Mouse (Mus musculus) forebrain, embryonic 16.5 days (tissue): ENCODE results near the gene Paqr4. TPM values are rescaled to one million over a fixed set of nuclear protein-coding genes. Genes with fewer than 3 reads are reported as not detected.
A peak's percentile ranks its signal among the peaks of the same experiment; 100 is the strongest.

Experiments used
- ATAC-seq: fragments of 200-750 bp; cut with Nextera tagmentation; 2 replicates; pipeline ENCODE4 v1.8.0; 2017; ENCODE audit warnings: mild to moderate bottlenecking, moderate library complexity
- H3K27ac ChIP-seq: fragments of 300-500 bp; sonication (generic); 2 replicates; pipeline ENCODE4 v1.5.1; 2014; ENCODE audit warnings: low read length, control low read depth
- H3K27me3 ChIP-seq: fragments of 300-500 bp; sonication (generic); replicated peaks from 2 replicates; pipeline ENCODE4 v1.6.1; 2014; ENCODE audit warnings: low read length; ENCODE audit not compliant: control insufficient read depth, insufficient read depth
- H3K36me3 ChIP-seq: fragments of 300-500 bp; sonication (generic); 2 replicates; pipeline ENCODE4 v1.6.1; 2014; ENCODE audit not compliant: control insufficient read depth, insufficient read depth
- H3K4me1 ChIP-seq: fragments of 300-500 bp; sonication (generic); replicated peaks from 2 replicates; pipeline ENCODE4 v1.6.1; 2014; ENCODE audit warnings: low read length; ENCODE audit not compliant: control insufficient read depth, insufficient read depth
- H3K4me2 ChIP-seq: fragments of 300-500 bp; sonication (generic); 2 replicates; pipeline ENCODE4 v1.6.1; 2014; ENCODE audit warnings: mild to moderate bottlenecking, low read length, control low read depth
- H3K4me3 ChIP-seq: fragments of 300-500 bp; sonication (generic); replicated peaks from 2 replicates; pipeline ENCODE4 v1.5.1; 2014; ENCODE audit warnings: mild to moderate bottlenecking, low read length, control low read depth
- H3K9ac ChIP-seq: fragments of 300-500 bp; sonication (generic); replicated peaks from 2 replicates; pipeline ENCODE4 v1.6.1; 2014; ENCODE audit warnings: low read depth, low read length, control low read depth
- H3K9me3 ChIP-seq: fragments of 300-500 bp; sonication (generic); 2 replicates; pipeline ENCODE4 v1.6.1; 2016; ENCODE audit warnings: low read length; ENCODE audit not compliant: control insufficient read depth
- whole genome bisulfite sequencing: fragments of 180-500 bp; shearing (Covaris S2); extraction: QIAGEN DNeasy Blood & Tissue Kit; methylation state at CpG from one replicate; pipeline ENCODE4 v1.1.7; 2014; 5-methylcytosine and 5-hydroxymethylcytosine counted together
- polyA plus RNA-seq: library from polyadenylated mRNA; unstranded; fragments of >200 nt; fragmentation: Nextera tagmentation; extraction: Ambion mirVana; gene quantifications from 2 replicates; pipeline ENCODE4 v1.2.1, GENCODE M21; 2015

Gene Paqr4
- polyA plus RNA-seq, 1 experiment from 2014 or later, result 45.6 TPM

- Histone ChIP-seq H3K9ac (peak within 1 kb of the TSS; percentile 61), H3K27me3 (peaks cover 55% of the 10 kb centered on the region), H3K27ac (no peak within 1 kb of the TSS), H3K9me3 (no peaks in the 10 kb centered on the region), H3K4me1 (peaks cover 23% of the 10 kb centered on the region), H3K4me3 (peak within 1 kb of the TSS; percentile 46), H3K36me3 (no peaks in the 10 kb centered on the region), H3K4me2 (peak within 1 kb of the TSS; percentile 68)
- ATAC-seq, result no peak
- under 1% methylated on average over 38 of the region's 45 CpGs for WGBS
These were observed 4.9 kb upstream of the Paqr4 start, which contains the start of gene Kremen2 for GRCm38 (mm10) chr17:23745301-23746251. Kremen2 (minus strand) TSS chr17:23745833.

DNA sequence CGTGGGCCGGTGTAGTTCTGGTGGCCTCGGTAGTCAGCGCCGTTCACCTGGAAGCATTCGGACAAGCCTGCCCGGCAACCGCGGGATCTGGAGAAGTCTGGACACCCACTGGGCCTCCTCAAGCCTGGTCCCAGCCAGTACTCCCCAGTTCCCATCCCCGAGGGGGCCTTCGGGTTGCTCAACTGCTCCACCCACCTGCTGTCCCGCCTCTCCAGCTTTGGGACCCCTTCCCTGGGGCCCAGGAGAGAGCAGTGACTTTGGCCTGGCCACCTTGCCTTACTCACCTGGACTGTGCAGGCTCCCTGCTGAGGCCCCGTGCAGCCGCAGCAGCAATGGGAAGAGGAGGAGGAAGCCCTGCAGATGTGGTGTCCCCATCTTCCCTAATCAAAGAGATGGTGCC lies 4.0 kb upstream of the Paqr4 start:
- no peaks in the 10 kb centered on the region for H3K36me3 ChIP-seq
- no peak for ATAC-seq
- no peak overlapping the region for H3K27ac ChIP-seq
- H3K4me3 ChIP-seq, result no peak overlapping the region; the same call in 1 of the 2 replicates
- H3K4me2 ChIP-seq, result no peak overlapping the region; the same call in 1 of the 2 replicates
- no peaks in the 10 kb centered on the region for H3K9me3 ChIP-seq
- peaks cover 25% of the 10 kb centered on the region for H3K4me1 ChIP-seq
- no peak overlapping the region for H3K9ac ChIP-seq
- peaks cover 57% of the 10 kb centered on the region for H3K27me3 ChIP-seq
- 6% methylated on average over 14 of the region's 14 CpGs for WGBS

DNA sequence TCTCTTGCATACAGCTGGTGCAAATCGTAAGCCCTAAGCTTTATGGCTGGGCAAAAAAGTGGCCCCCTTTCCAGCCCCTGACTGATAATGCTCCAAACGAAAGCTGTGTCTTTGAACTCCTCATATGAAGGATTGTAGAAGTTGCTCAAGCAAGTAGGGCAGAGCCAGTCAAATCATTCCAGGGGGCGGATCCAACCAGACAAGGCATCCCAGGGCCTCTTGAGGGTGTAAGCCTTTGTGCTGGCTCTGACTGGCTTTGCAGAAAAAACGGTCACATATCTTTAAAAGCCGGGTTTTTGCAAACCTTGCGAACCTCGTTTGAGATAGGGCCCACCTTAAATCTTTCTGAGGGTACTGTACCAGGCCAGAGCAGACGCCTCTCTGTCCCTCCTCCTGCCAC lies 3.4 kb upstream of the Paqr4 start:
- ATAC-seq, result no peak
- H3K4me3 ChIP-seq, result no peak overlapping the region
- WGBS, result 15% methylated on average over 8 of the region's 8 CpGs
- H3K4me2 ChIP-seq, result no peak overlapping the region
- no peak overlapping the region for H3K9ac ChIP-seq
- H3K27me3 ChIP-seq, result peaks cover 57% of the 10 kb centered on the region
- H3K27ac ChIP-seq, result no peak overlapping the region
- no peaks in the 10 kb centered on the region for H3K36me3 ChIP-seq
- peaks cover 31% of the 10 kb centered on the region for H3K4me1 ChIP-seq
- no peaks in the 10 kb centered on the region for H3K9me3 ChIP-seq

DNA sequence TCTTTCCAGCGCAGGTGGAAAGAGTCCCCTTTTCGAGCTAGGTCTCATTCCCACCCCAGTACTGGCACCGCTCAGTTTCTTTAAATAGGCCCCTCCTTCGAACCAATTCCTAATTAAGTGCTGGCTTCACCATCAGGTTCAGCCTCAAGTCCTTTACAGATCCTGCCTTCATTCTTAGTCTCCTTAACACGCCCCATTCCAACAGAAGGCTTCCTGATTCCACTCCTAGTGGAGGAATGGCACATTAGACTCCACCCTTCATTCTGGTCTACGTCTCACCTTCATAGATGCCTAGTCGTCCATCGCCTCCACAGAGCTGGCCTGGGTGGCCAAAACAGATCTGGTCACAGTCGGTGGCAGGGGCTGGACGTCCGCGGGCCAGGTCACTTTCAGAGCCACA lies 2.3 kb upstream of the Paqr4 start:
- 67% methylated on average over 12 of the region's 12 CpGs for WGBS
- Histone ChIP-seq H3K4me3 (peak overlapping the region; percentile 35), H3K9ac (no peak overlapping the region), H3K27ac (no peak overlapping the region), H3K4me2 (no peak overlapping the region; the same call in 1 of the 2 replicates), H3K27me3 (peaks cover 57% of the 10 kb centered on the region), H3K36me3 (no peaks in the 10 kb centered on the region), H3K4me1 (peaks cover 42% of the 10 kb centered on the region), H3K9me3 (no peaks in the 10 kb centered on the region)
- ATAC-seq, result no peak

- WGBS, result 6% methylated on average over 44 of the region's 44 CpGs
- ATAC-seq, result no peak
- Histone ChIP-seq H3K9ac (peak overlapping the region; percentile 36; the same call in 1 of the 2 replicates), H3K4me1 (peaks cover 47% of the 10 kb centered on the region), H3K4me2 (peak overlapping the region; percentile 51), H3K27me3 (peaks cover 57% of the 10 kb centered on the region), H3K9me3 (no peaks in the 10 kb centered on the region), H3K27ac (no peak overlapping the region), H3K36me3 (peaks cover 1% of the 10 kb centered on the region; the same call in 1 of the 2 replicates), H3K4me3 (peak overlapping the region; percentile 35)
These were observed 1.6 kb upstream of the Paqr4 start for GRCm38 (mm10) chr17:23742210-23742793.

- Histone ChIP-seq H3K9me3 (no peaks in the 10 kb centered on the region), H3K36me3 (peaks cover 6% of the 10 kb centered on the region; the same call in 1 of the 2 replicates), H3K27ac (no peak overlapping the region), H3K4me3 (no peak overlapping the region), H3K4me1 (peaks cover 47% of the 10 kb centered on the region), H3K9ac (no peak overlapping the region), H3K27me3 (peaks cover 53% of the 10 kb centered on the region), H3K4me2 (no peak overlapping the region)
- no peak for ATAC-seq
- WGBS, result 46% methylated on average over 38 of the region's 38 CpGs
These were observed 917 bp upstream of the Paqr4 start for GRCm38 (mm10) chr17:23741359-23742209.

DNA sequence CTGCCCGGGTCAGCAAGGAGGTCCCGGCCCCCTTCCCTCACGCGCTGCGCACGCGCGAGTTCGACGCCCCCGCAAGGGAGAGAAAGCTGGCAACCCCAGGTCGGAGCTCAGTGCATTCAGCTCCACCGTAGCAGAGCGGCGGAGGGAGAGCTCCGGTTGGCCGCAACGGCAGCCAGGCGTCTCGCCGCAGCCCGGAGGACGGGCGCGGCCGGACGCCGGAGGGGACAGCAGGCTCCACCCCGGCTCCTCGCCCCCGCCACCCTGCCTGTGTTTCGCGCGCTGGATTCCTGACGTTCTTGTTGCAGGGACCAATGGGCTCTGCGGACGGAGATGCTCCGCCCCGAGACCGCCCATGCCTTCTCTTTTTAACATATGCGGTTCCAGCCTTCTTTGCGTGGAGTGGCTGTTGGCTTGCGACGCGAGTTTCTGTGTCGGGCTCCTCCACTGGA lies 507 bp downstream of the Paqr4 start:
- H3K9ac ChIP-seq, result peak overlapping the region; percentile 80
- H3K36me3 ChIP-seq, result peaks cover 6% of the 10 kb centered on the region; the same call in 1 of the 2 replicates
- peak; percentile 93 for ATAC-seq
- peak overlapping the region; percentile 96 for H3K4me2 ChIP-seq
- H3K27me3 ChIP-seq, result peaks cover 45% of the 10 kb centered on the region
- peak overlapping the region; percentile 82 for H3K4me3 ChIP-seq
- 0% methylated on average over 46 of the region's 46 CpGs for WGBS
- peak overlapping the region; percentile 48 for H3K27ac ChIP-seq
- H3K9me3 ChIP-seq, result no peaks in the 10 kb centered on the region
- H3K4me1 ChIP-seq, result peaks cover 37% of the 10 kb centered on the region

- H3K36me3 ChIP-seq, result peaks cover 6% of the 10 kb centered on the region; the same call in 1 of the 2 replicates
- peaks cover 33% of the 10 kb centered on the region for H3K4me1 ChIP-seq
- H3K27ac ChIP-seq, result peak overlapping the region; percentile 48
- H3K4me2 ChIP-seq, result peak overlapping the region; percentile 96
- under 1% methylated on average over 48 of the region's 48 CpGs for WGBS
- ATAC-seq, result peak; percentile 32
- H3K9me3 ChIP-seq, result no peaks in the 10 kb centered on the region
- peaks cover 38% of the 10 kb centered on the region for H3K27me3 ChIP-seq
- peak overlapping the region; percentile 82 for H3K4me3 ChIP-seq
- peak overlapping the region; percentile 80 for H3K9ac ChIP-seq
These were observed 1.2 kb downstream of the Paqr4 start for GRCm38 (mm10) chr17:23739202-23740135.
